Mouse (Mus musculus) kidney, adult 18-20 months (tissue): ENCODE measurements around the gene Eloa.
A peak's percentile ranks its signal among the peaks of the same experiment; 100 is the strongest.

Source experiments
- DNase-seq: peaks from one replicate; pipeline ENCODE4 v3.0.0; 2021

The Eloa gene

DNA sequence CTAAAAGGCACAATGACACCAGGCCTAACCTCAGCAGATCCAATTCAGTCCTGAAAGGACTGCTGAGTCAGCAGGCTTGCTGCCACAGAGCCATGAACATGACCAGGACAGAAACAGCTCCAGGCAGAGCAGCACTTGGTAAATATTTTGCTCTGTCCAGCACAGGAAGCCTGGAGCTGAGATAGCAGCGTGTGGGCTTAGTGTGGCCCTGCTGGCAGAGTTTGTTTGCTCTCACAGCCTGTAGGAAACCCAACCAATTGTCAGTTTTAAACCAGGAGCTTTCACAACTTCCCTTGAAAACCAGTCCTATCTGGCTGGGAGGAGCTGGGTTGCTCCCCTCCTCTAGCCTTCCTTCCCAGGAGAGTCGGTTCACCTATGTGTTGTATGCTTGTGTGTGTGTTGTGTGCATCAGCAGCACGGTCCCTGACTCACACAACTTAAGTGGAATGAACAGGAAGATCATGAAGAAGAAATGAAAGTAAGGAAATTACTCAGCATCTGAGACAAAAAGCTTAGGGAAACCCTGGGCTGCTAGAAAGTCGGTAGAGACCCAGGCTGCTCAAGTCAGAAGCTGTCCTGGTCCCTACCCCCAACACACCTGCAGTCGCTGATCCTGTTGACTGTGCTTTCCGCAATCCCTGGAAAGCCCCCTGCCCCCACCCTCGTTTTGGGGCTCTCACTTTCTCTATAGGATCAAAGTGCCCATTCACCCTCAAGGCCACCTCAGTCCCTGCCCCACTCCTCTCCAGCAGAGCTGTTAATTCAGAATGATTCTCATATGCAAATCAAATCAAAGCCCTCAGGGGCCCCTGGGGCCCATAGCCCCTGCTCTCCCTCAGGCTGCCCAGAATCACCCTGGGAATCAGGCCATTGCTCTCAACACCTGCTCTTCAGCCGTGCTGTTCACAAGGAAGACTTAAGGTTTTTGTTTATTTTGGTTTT, 9.7 kb upstream of the Eloa start:
- DNase-seq: peak; percentile 33

DNA sequence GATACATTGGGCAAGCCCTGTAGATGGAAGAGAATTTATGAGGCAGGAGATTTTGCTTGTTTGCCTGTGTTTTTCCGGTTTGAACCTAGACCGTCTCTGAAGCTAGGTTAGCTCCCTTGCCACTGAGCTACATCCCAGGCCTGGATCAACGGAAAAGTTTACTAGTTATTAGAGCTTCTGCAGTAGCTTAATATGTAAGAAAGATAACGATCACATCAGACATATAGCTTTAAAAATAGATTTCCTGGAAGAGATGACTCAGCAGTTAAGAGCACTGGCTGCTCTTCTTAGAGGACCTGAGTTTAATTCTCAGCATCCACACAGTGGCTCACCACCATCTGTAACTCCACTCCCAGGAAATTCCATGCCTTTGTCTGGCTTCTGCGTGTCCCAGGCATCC, 7.1 kb upstream of the Eloa start:
- no peak for DNase-seq

DNA sequence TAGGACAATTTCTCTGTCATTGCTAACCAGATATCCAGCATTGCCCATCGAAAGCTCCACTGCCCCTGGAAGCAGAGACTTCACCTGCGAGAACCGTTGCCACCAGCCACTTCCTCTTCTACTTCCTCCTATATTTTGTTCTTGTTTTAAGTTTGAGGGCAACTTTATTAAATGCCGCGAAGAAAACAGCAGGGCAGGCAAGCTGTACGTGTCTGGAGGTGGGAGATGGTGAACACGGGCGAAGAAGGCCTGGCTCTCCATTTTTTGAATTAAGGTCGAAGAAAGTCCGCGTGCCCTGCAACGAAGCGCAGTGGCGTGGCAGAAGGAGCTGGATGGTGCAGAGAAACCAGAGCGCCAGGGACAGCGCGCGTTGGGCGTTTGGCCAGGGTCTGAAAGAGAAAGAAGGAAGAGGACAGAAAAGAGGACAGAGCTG, 6.6 kb upstream of the Eloa start:
- no peak for DNase-seq

DNA sequence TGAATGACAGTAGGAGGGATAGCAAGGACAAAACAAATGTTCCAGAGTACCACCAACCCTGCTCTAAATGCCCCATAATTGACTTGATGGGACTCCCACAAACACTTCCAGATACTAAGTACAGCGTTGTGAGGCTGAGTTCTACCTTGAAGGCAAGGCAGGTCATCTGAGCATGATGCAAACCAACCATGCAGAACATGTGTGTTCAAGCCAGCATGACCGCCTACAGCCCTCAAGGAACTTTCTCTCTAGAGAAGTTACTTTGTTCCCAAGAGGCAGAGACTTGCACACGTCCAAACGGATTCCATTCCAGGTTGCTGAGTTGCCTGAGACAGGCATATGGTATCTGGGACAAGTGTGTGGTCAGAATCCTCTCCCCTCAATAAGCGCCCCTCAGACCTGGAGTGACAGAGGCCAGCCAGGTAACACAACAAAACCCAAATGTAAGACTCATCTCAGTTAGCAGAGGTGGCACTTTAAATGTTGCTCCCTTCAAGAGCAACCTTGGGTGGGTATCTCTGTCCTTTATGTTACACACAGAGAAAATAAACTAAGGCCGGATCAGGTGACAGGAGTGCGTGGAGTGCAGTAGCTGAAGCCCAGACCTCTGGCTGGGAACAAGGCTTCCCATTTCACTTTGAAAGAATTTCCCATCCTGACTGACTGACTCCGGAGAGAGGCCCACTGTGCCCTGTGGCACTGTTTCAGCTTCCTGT, 6.0 kb upstream of the Eloa start:
- peak; percentile 26 for DNase-seq

DNA sequence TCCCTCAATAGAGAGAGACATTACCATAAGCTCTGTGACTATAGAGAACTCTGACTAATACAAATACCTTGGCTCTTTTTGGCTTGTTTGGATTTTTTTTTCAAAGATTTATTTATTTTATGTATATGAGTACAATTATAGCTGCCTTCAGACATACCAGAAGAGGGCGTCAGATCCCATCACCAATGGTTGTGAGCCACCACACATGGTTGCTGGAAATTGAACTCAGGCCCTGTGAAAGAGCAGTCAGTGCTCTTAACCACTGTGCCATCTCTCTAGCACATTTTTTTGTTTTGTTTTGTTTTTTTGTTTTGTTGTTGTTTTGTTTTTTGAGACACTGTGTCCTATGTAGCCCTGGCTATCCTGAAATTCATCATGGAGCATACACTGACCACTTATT, 3.8 kb upstream of the Eloa start:
- no peak for DNase-seq

DNA sequence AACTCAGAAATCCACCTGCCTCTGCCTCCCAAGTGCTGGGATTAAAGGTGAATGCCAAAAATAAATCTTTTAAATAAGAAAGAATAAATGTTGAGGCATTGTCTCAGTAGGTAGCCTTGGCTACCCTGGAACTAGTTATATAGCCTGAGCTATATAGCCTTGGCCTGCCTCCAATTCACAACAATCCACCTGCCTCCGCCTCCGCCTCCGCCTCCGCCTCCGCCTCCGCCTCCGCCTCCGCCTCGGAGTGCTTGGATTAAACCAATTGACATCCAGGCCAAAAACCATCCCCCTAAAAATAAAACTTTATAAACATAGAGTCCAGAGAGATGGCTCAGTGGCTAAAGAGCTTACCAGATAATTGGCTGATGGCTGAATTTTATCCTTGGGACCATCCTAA, 1.4 kb upstream of the Eloa start:
- DNase-seq: peak; percentile 23

DNA sequence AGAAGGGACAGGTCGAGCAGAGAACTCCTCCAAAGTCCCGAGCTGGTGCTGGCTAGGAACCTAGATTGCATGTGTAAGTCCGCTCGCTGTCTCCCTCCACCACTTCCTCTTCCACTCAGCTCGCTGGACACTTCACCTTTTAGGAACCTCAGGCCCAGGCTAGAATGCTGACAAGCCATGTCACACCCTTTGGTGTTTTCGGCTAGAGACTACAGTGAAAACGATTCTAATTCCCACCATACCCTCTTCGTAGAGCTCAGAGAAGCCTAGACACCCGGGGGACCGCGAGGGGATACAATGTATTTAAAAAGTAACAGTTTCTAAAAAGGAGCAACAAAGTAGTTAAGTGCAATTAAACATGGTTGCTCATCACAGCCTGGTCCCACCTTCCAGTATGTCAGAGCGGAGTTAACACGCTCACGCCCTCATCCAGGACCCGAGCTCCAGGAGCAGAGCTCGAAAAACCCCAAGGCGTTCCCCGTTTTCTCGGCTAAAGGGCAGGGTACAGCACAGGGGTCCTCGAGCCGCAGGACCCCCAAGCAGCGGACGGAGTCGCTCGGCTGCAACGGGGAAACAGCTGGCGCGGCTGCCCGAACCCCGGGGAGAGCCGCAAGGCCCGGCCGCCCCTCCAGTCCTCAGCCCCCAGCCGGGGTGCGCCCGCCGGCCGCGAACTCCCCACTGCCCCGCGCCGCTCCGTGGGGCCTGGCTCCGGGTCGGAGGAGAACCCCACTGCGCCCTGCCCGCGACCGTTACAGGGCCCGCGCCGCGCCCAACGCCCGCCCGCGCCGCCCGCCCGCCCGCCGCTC, 617 bp downstream of the Eloa start:
- DNase-seq: peak; percentile 23

DNA sequence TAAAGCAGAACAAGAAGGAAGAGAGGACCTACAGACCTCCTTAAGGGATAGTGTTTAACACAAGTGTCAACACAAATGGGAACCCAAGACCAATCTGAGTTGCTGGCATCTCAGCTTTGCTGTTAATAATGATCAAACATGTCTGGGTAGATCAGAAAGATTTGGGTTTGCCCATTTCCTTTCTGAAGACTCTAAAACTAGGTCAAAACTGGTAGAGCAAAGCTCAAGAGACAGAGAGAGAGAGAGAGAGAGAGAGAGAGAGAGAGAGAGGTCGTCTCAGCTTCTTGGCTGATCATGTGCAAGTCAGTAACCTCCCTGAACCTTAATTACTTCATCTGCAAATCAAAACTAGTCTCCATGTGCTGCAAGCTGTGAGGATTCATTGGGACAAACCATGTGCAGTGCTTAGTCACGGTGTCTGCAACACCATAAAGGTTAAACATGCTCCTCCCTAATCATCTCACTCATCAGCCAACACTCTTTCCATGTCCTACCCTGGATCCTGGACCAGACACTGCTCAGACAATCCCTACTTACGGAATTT, 5.4 kb downstream of the Eloa start:
- DNase-seq: no peak

DNA sequence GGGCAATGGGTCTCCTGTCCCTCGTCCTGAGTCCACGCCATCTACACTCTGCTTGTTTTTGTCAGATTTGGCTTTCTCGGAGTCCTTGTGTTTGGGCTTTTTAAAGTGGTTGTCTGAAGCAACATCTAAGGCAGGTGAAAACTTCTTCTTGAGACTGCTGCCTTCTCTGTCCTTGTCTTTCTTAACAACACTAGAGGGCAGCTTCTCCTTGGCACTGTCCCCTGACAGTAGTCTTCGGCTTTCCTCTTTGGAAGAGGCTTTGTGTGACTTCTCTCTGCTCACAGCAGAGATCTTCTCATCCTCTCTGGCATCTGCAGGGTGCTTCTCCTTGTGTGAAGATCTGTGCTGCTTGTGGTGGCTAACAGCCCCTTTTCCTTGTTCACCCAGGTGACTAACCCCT, 11.0 kb downstream of the Eloa start:
- no peak for DNase-seq

DNA sequence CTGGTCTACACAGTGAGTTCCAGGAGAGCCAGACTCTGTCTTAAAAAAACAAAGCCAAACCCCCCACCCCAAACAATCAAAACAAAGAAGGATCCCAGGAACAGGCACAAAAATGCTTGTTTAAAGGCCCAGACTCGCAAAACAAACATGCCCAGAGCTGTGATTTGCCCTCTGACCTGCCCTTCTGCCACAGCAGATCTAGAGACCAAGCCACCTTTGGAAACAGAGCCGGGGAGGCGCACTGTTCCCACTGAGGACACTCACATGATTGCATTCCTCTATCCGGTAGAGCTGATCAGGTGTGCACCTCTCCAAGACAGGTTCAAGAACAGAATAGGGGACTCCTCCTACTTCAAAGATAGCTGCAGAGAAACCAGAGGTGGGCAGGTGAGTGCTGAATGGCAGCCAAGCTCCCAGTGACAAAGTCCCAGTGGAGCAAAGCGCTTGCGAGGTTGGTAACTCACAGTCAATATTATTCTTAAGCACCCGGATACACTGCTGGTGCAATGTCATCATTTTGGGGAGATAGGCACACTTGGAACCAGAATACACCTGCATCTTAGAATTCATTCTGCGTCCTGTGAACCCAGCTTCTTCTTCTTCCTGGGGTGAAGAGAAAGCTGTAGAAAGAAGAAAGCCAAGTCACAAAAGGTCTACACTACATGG, 12.6 kb downstream of the Eloa start:
- DNase-seq: no peak

DNA sequence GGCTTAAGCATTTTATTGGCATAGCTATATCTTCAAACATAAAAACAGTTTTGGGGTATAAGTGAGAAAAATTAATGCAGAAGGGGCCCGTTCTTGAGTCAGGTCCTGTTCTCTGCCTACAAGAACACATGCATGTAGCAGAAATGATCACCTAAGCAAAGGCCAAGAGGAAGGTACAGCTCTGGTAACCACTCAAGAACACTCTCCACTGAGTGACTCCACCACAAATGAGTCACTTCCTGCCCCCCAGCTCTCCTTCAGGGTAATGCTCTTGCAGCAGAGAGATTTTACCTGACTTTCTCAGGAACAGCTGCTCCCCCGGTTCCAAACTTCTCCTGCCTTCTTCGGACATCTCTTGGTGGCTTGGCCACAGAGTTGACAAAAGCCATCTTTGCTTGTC, 14.7 kb downstream of the Eloa start:
- DNase-seq: no peak

DNA sequence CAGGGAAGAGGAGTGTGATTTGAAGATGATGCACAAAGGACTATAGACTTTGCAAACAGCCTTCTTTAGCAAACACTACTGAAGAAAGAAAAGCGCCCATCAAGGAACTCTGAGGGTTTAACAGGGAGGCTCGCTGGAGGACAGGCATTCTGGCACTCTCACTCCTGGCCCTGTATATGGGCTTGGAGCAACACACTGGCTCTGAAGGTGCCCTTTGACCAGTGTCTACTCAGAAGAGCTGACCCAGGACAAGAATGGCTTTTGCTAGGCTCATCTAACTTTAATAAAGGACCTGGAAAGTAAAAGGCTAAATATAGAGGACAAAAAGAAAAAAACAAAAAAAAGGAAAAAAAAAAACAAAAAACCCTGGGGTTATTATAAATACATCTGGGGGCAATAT, 16.6 kb downstream of the Eloa start:
- DNase-seq: no peak

DNA sequence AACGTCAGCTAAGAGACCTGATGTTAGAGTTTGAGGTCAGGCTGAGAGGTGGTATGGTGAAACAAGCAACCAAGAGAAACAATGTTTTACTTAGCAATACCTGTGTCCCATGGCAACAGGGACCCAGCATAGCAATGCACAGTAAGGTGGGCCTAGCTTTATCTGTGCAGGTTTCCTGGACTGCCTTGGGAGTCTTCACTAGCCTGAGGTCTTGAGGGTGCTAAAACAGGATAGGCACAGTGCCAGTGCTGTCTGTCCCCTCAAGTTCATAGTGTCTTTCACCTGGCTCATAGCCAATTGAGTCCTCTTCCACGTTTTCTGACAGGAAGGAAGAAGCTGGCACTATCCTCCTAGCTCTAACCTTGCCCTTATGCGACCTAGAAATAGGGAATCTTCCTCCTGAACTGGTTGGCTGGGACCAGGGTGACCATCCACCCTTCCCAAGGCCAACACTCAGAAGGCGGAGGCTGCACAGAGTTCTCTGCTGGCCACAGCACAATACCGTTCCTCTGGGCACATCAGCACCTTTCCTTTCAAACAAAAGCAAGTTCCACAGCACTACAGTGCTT, 17.4 kb downstream of the Eloa start:
- DNase-seq: no peak

DNA sequence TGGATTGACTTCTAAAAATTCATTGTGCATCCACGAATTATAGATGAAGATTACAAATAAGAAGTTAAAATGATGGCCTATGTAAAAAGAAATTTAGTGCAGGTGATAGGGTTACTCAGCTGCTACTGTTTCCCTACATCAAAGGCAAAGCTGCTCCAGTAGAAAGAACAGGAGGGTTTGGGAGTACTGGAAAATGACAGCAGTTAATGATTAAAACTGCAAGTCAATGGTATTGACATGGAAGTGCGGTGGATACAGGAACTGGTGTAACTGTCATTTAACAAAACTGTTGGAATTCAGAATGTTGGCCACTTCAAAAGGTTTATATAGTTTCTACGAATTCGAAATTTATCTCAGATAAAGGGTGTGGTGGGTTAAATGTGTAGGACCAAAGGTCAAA, 26.4 kb downstream of the Eloa start:
- no peak for DNase-seq

DNA sequence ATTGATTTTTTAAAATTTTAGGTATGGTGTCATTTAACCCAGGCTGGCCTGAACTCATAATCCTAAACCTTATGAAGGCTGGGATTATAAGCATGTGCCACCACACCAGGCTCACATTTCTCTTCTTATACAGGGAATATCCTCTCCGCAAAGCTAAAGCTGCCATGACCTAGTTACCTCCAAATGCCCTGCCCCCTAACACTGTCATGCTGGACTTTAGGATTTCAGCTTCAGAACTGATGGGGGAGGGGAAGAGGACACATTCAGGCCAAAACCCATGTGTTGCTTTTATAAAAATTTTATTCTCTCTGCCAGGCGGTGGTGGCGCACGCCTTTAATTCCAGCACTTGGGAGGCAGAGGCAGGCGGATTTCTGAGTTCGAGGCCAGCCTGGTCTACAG, 27.6 kb downstream of the Eloa start:
- DNase-seq: no peak

DNA sequence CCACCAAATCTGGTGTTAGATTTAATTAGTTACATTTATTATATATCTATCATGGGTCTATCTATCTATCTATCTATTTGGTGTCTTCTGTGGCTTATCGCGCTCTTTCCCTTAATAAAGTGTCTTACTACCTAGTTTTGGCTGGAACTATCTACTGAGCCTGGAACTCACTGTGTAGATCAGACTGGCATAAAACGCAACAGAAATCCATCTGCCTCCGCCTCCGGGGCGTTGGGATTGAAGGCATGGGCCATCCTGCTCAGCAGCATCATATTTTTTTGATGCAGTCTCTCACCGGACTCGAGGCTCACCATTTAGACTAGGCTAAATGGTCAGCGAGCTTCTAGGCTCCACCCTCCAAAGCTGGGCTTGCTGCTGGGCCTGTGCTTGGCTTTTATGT, 33.8 kb downstream of the Eloa start:
- DNase-seq: no peak

DNA sequence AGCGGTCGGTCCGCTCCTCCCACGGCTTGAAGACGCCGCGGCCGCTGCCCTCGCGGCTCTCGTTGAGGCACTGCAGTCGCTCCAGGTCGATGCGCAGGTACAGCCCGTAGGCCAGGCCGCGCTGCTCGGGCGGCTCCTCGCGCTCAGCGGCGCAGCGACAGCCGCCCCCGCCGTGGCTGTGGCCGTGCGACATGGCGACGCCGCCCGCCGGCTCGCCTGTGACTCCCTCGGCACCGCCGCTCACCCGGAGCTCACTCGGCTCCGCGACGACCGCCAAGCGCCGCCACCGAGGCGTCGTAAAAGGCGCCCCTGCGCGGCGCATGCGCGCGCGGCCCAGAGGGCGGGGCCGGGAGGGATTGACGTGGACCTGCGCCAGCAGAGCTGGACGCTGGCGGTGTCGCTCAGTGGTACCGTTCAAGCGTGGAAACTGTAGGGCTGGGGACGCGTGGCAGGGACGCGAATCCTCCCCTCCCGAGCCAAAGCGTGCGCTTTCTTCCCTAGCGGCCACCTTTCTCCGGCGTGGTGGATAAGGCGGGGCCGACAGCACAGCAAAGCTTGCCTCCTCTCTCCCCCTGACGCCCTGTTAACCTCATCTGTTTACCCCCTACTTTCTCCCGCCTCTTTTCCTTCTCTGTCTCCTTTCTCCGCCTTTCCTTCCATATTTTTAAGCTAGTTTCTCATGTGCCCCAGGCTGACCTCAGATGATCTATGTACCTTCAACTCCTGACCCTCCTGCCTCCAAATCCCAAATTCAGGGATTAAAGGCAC, 34.4 kb downstream of the Eloa start, which contains the start of gene Pithd1:
Gene Pithd1 (minus strand): TSS at position 322 of the 768 bp plus-strand sequence.
- DNase-seq: peak; percentile 95

DNA sequence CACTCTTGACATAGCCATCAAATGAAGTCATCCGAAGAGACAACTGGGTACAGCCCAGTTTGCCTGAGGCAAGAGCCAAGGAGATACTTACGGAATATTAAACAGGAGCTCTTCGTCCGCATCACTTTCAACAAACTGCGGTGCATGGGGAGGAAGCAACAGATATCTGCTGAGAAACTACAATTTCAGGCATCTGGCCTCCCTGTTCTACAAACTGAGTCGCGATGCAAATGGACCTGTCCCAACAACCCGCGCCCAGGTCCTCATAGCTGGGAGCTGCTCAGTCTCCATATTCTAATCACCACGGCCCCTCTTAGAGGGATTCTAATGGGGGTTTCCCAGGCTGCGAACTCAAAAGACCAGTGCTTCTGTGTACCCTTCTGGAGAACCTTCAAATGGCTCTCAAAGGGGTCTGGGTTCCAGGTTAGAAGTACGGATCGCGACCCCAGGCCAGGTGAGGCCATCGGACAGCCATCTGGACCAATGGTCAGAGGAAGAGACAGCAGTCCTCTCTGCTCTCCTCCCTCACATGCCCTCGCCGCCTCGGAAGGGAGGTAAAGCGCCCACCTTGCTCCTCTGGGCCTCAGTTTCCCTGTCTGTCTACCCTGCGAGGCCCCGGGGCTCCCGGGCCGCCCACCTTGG, 35.1 kb downstream of the Eloa start:
- DNase-seq: no peak

DNA sequence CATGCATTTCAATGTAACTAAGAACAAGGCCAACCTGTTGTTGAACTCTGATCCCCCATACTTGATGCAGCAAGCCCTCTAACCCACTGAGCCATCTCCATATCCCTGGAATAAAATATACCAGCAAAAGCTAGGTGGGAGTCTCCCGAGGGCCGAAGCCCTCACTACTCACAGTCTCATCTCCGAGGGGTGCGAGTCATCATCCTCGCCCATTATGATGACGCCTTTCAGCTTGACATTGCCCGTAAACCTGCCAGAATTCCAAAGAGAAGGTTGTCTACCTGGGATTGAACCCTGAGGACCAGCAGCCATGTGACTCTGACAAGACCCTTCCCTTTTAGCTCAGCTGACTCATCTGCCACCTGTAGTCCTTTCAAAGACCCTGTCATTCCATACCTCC, 35.8 kb downstream of the Eloa start:
- no peak for DNase-seq

DNA sequence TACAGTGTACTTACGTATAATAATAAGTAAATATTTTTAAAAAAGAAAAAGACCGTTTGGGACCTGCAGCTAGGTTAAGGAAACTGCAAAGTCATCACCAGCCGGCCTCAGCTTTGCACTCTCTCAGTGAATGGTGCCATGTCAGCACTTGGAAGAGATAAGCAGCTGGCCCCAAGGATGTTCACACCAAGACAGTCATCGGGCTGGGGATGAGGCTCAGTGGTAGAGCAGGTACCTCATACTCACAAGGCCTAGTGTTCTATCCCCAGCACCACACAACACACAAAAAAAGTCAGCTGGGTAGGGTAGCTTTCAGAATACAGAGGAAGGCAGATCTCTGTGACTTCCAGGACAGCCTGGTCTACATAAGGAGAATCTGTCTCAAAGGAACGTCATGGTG, 36.4 kb downstream of the Eloa start:
- DNase-seq: no peak

DNA sequence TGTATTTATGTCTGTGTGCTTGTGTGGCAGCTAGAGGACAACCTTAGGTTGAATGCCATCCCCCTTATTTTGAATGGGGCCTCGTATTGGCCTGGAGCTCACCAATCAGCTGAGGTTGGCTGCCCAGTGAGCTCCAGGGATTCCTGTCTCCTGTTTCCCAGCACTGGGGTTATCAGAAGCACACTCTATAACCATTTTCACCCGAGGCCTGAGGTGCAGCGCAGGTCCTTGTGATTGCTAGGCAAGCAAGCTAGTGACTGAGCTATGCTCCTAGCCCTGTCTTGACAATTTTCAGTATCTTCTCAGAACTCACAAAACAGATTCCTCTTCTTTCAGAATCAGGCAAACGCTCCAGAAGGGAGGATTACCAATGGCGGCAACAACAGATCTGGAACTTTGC, 37.0 kb downstream of the Eloa start:
- no peak for DNase-seq
